Mouse (Mus musculus) spleen, embryonic (tissue): ENCODE measurements around the gene Ccdc85b.

Experiments
- CTCF ChIA-PET: fragments of 350-600 bp; sonication (Branson Sonifier 250); formaldehyde crosslinking; loops from one replicate; lab custom pipeline; 2022; lab: Charles Lee

Ccdc85b gene

GRCm38 (mm10) chr19:5407133-5407532 is 50.6 kb downstream of the Ccdc85b start:
- CTCF ChIA-PET, result interaction anchor here (1.0 to 1.4 kb wide), 3 partner anchors 17 to 40 kb away, joined by 4 to 5 read pairs (median 4); partner anchors contain the start of genes Drap1 and Fosl1

- CTCF ChIA-PET, result interaction anchor here (0.9 to 1.4 kb wide), 6 partner anchors 16 to 41 kb away, joined by 3 to 5 read pairs (median 4); partner anchors contain the start of genes Drap1 and Fosl1
Measured at GRCm38 (mm10) chr19:5406531-5407126, 51.1 kb downstream of the Ccdc85b start.

- CTCF ChIA-PET, result interaction anchor here (0.6 to 1.4 kb wide), 6 partner anchors 15 to 180 kb away, joined by 3 to 4 read pairs (median 4); partner anchors contain the start of gene Fosl1
Measured at GRCm38 (mm10) chr19:5405924-5406323, 51.8 kb downstream of the Ccdc85b start.
